Mouse (Mus musculus): ENCODE measurements around the gene Gstp2.
A peak's percentile ranks its signal among the peaks of the same experiment; 100 is the strongest.
"Not testable (repeated sequence)": the region's sequence is repeated elsewhere in the genome, so short reads cannot be mapped to it uniquely, and the experiment has no call there.

Gstp2 gene

DNA sequence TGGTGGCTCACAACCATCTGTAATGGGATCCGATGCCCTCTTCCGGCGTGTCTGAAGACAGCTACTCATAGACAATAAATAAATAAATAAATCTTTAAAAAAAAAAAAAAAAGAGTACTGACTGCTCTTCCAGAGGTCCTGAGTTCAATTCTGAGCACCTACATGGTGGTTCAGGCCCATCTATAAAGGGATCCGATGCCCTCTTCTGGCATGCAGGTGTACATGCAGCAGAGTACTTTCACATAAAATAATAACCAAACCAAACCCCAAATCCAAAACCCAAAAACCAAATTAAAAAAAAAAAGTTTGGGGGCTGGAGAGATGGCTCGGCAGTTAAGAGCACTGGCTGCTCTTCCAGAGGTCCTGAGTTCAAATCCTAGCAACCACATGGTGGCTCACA lies 3.2 kb upstream of the Gstp2 start:
- DNase-seq (ENCODE audit: low spot score): not testable (repeated sequence)

DNA sequence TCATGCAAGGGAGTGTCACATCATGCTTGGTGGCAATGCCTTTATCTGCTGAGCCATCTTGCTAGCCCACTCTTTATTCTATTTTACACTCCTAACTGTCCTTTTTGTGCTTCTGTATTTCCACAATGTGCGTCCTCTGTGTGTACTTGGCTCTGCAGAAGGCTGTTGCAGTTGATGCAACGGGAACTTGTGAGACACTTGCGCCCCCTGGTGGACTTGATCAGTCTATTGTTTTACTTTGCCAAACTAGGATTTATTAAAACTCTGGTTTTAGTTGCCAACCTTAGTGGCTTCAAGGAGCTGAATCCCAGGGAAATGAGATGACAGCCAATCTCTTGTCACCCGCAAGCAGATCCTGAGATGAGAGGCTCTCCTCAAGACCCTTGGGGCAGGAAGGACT lies 2.0 kb upstream of the Gstp2 start:
- peak; percentile 77 for DNase-seq (ENCODE audit: low spot score)

DNA sequence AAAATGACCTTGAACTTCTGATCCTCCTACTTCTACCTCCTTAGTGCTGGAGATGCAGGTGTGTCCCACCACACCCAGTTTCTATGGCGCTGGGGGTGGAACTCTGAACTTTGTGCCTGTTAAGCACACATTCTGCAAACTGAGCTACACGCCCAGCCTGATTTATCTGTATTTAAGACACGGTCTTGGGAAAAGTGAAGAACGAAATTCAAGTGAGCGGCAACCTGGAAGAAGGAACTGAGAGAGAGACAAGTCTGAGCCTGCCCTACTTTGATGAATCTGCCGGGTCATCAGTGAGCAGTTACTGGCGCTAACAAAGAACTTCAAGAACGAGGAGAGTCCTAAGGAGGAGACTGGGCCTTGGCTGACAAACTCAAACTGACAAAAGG lies 1.0 kb upstream of the Gstp2 start:
- peak; percentile 57 for DNase-seq (ENCODE audit: low spot score)

- not testable (repeated sequence) for DNase-seq (ENCODE audit: low spot score)
These were observed 1.7 kb downstream of the Gstp2 start for GRCm38 (mm10) chr19:4044109-4044508.

DNA sequence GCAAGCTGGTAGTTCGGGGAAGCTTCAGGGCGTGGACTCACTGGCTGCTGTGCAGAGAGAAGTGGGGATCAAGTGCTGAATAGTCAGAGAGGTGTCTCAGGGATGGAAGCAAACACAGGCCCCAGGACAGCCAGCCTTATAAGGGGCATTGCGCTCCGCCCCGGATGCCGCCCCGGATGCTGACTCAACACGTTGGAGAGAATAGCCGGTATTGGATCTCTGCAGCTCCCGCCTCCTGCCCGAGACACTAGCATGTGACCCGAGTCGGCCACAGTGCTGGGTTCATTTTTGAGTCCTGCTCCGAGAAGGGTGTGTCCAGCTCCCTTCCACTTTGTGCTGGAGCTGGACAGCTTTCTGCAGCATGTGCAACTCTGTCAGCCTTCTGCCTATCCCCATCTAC lies 3.7 kb downstream of the Gstp2 start:
- no peak for DNase-seq (ENCODE audit: low spot score)

DNA sequence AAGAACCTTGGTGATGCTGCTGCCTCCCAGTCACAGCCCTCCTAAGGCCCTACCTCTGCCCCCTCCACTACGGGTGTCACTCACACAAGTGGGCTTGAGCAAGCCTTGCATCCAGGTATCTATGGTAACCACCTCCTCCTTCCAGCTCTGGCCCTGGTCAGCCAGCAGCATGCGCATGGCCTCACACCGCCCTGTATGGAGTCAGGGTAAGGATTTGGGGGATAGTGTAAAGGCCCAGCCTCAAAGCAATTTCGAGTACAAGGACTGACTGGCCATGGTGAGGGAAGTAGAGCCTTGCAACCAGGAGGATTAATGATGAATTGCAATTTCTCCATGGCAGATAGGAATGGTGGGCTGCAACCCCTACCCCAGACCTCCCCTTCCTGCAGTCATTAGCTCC lies 4.3 kb downstream of the Gstp2 start:
- not testable (repeated sequence) for DNase-seq (ENCODE audit: low spot score)

DNA sequence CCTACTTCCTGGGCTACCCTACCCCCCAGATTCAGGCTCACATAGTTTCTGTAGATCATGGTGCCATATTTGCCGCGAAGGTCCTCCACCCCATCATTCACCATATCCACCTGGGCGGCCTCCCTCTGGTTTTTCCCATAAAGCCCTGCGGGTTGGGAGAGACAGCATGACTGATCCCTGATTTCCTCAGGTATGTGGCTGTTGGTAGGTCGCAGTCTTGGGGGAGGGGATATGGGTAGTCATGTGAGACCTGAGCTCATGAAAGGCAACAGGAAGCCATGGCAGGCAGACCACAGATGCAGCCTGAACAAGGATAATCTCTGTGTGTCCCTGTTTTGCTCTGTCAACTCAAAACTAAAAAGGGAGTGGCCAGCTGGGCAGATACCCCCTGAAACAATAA lies 4.9 kb downstream of the Gstp2 start:
- DNase-seq (ENCODE audit: low spot score): not testable (repeated sequence)

DNA sequence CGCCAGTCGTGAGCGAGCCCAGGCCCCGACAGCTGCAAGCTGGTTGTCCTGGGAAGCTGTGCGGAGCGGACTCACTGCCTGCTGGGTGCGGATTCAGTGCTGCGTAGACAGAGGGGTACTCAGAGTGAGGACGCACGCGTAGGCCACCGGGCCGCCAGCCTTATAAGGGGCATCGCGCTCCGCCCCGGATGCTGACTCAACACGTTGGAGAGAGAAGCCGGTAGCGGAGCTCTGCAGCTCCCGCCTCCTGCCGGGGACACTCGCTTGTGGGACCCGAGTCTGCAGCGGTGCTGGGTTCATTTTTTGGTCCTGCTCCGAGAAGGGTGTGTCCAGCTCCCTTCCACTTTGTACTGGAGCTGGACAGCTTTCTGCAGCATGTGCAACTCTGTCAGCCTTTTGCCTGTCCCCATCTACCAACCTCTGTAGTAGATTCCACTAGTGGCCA lies 8.0 kb downstream of the Gstp2 start, which contains the start of gene Gstp1:
TSS of gene Gstp1 (minus strand) at position 198 of the 445 bp plus-strand sequence.
- peak; percentile 69 for DNase-seq (ENCODE audit: low spot score)

- not testable (repeated sequence) for DNase-seq (ENCODE audit: low spot score)
These were observed 8.6 kb downstream of the Gstp2 start for GRCm38 (mm10) chr19:4037154-4037787.

GRCm38 (mm10) chr19:4036327-4037045 lies 9.3 kb downstream of the Gstp2 start:
- DNase-seq (ENCODE audit: low spot score): no peak

GRCm38 (mm10) chr19:4033742-4034141 lies 12.1 kb downstream of the Gstp2 start:
- DNase-seq (ENCODE audit: low spot score): no peak

- DNase-seq (ENCODE audit: low spot score): no peak
These were observed 12.5 kb downstream of the Gstp2 start for GRCm38 (mm10) chr19:4033298-4033697.

GRCm38 (mm10) chr19:4032668-4033067 lies 13.2 kb downstream of the Gstp2 start:
- DNase-seq (ENCODE audit: low spot score): no peak

- DNase-seq (ENCODE audit: low spot score): no peak
These were observed 18.2 kb downstream of the Gstp2 start for GRCm38 (mm10) chr19:4027576-4027975.

GRCm38 (mm10) chr19:4023185-4023584 lies 22.6 kb downstream of the Gstp2 start:
- DNase-seq (ENCODE audit: low spot score): no peak

- DNase-seq (ENCODE audit: low spot score): peak; percentile 64
These were observed 26.9 kb downstream of the Gstp2 start for GRCm38 (mm10) chr19:4018743-4019583.

DNA sequence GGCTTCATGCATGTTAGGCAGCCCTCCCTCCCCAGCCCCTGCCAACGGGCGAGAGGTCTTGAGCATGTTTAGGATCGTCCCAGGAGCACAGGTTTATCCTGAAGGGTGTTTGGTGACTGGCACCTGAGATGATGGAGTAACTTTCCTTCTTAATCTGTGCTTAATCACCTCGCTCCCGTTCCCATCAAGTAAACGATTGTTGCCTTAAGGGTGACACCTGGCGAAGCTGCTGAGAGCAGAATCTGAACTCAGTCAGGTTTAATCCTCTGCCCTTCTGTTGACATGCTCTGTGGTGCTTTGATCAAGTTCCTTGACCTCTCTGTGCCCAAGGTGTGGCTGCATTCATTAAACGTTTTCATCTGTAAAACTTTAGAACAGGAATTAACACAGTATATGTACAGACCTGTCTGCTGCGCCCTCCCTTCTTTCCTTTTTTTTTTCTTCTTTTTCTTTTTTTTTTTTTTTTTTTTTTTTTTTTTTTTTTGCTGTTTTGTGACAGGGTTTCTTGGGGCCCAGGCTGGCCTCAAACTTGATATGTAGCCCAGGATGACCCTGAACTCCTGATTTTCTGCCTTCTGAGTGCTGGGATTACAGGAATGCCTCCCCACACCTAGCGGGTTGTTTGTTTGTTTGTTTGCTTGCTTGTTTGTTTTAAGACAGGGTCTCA lies 27.8 kb downstream of the Gstp2 start:
- no peak for DNase-seq (ENCODE audit: low spot score)

- DNase-seq (ENCODE audit: low spot score): no peak
These were observed 30.2 kb downstream of the Gstp2 start for GRCm38 (mm10) chr19:4015635-4016034.

- DNase-seq (ENCODE audit: low spot score): no peak
These were observed 31.0 kb downstream of the Gstp2 start for GRCm38 (mm10) chr19:4014802-4015201.

- no peak for DNase-seq (ENCODE audit: low spot score)
These were observed 32.8 kb downstream of the Gstp2 start for GRCm38 (mm10) chr19:4013066-4013465.

GRCm38 (mm10) chr19:4012432-4013022 lies 33.3 kb downstream of the Gstp2 start, which contains the start of gene Ndufv1:
Gene Ndufv1, minus strand, starts transcription at chr19:4012806.
- DNase-seq (ENCODE audit: low spot score): peak; percentile 91

DNA sequence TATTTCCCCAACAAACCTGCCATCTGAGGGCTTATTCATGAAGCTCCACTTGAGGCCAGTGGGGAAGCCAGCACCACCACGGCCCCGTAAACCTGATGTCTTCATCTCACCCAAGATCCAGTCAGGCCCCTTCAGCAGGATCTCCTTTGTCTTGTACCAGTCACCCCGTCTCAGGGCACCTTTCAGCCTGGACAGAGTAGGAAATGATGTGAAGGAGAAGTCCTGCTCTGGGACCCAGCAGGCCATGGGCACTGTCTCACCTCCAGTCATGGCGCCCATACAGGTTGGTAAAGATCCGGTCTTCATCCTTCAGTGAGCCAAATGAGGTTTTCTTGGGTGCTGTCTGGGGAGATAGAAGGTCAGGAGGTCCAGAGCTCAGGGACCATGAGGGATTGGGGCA lies 34.7 kb downstream of the Gstp2 start:
- DNase-seq (ENCODE audit: low spot score): no peak

Measured in spleen, adult 12 weeks (tissue).